Mouse (Mus musculus): ENCODE results near the gene Supt3. TPM values are rescaled to one million over a fixed set of nuclear protein-coding genes. Genes with fewer than 3 reads are reported as not detected.

Supt3 gene
- polyA plus RNA-seq, 1 experiment from 2014 or later, result 6.5 TPM

GRCm38 (mm10) chr17:45081955-45082475 is 305.1 kb downstream of the Supt3 start:
- Histone ChIP-seq H3K4me2 (no peak overlapping the region), H3K36me3 (replicated peaks) (no peaks in the 10 kb centered on the region), H3K9me3 (replicated peaks) (no peaks in the 10 kb centered on the region), H3K4me3 (replicated peaks) (no peak overlapping the region), H3K9ac (no peak overlapping the region), H3K4me1 (replicated peaks) (no peaks in the 10 kb centered on the region), H3K27ac (replicated peaks) (no peak overlapping the region), H3K27me3 (no peaks in the 10 kb centered on the region)
- ATAC-seq (ENCODE audit: insufficient read depth), result no peak
- WGBS (ENCODE audit: insufficient replicate concordance), result 55% methylated on average over 8 of the region's 8 CpGs

DNA sequence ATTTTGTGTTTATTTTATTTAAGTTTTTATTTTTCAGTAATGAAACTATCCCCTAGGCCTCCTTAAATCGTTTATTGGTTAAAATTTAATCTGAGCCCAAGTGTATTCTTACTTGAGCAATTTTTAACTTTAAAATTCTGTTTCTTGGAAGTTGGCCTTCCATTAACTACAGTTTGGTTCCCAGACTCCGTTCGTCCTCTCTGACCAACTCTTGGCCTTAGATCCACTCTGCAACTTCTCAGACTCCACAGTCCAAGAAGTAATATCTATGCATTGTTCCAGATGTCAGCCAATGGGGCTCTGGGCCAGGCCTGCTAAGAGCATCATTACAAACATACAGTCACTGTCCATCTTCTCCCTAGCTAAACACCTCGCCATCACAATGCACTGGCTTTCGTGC is 309.4 kb downstream of the Supt3 start:
- no peaks in the 10 kb centered on the region for H3K27me3 ChIP-seq
- H3K9me3 ChIP-seq (replicated peaks), result no peaks in the 10 kb centered on the region
- no peaks in the 10 kb centered on the region for H3K4me1 ChIP-seq (replicated peaks)
- no peak overlapping the region for H3K4me2 ChIP-seq
- H3K36me3 ChIP-seq (replicated peaks), result no peaks in the 10 kb centered on the region
- ATAC-seq (ENCODE audit: insufficient read depth), result no peak
- H3K27ac ChIP-seq (replicated peaks), result no peak overlapping the region
- 77% methylated on average over 5 of the region's 5 CpGs for WGBS (ENCODE audit: insufficient replicate concordance)
- H3K4me3 ChIP-seq (replicated peaks), result no peak overlapping the region
- no peak overlapping the region for H3K9ac ChIP-seq

DNA sequence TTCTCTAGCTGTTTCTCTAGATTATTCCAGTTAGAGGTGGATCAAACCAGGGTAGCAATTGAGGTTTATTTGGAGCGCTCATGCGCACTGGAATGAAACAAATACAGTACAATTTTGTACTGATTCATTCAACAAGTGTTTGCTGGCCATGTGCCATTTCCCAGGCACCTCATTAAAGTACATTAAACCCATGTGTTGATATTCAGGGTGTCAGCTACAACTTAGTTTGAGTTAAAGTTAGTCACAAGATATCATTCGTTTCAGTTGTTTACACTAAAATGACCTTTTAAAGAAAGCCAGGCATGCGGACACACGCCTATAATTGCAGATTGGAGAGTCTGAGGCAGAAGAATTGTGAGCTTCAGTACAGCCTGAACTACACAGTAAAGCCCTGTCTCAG is 310.1 kb downstream of the Supt3 start:
- no peaks in the 10 kb centered on the region for H3K4me1 ChIP-seq (replicated peaks)
- no peak overlapping the region for H3K4me2 ChIP-seq
- no peak for ATAC-seq (ENCODE audit: insufficient read depth)
- H3K9me3 ChIP-seq (replicated peaks), result no peaks in the 10 kb centered on the region
- no peak overlapping the region for H3K4me3 ChIP-seq (replicated peaks)
- no peak overlapping the region for H3K9ac ChIP-seq
- no peaks in the 10 kb centered on the region for H3K27me3 ChIP-seq
- no peaks in the 10 kb centered on the region for H3K36me3 ChIP-seq (replicated peaks)
- WGBS (ENCODE audit: insufficient replicate concordance), result 74% methylated on average over 5 of the region's 5 CpGs
- no peak overlapping the region for H3K27ac ChIP-seq (replicated peaks)

DNA sequence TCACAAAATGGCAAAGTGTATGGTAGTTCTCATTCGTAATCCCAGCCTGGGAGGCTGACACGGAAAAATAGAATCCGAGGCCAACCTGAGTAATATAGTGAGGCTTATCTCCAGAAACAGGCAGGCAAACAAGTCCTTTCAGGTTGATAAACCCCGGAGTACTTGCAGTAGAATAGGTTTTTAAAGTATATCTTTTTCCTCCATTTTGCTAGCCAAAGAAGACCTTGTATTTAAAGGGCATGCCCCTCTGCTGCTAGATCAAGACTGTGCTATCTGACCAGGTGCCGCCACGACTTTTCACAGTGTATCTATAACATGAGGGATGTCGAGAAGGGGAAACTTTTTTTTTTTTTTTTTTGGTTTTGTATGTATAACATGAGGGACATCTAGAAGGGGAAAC is 324.1 kb downstream of the Supt3 start:
- Histone ChIP-seq H3K4me2 (no peak overlapping the region), H3K4me1 (replicated peaks) (no peaks in the 10 kb centered on the region), H3K9ac (no peak overlapping the region), H3K27me3 (no peaks in the 10 kb centered on the region), H3K9me3 (replicated peaks) (no peaks in the 10 kb centered on the region), H3K27ac (replicated peaks) (no peak overlapping the region), H3K4me3 (replicated peaks) (no peak overlapping the region), H3K36me3 (replicated peaks) (no peaks in the 10 kb centered on the region)
- ATAC-seq (ENCODE audit: insufficient read depth), result peak; percentile 31; the same call in 1 of the 2 replicates
- 23% methylated on average over 7 of the region's 7 CpGs for WGBS (ENCODE audit: insufficient replicate concordance)

DNA sequence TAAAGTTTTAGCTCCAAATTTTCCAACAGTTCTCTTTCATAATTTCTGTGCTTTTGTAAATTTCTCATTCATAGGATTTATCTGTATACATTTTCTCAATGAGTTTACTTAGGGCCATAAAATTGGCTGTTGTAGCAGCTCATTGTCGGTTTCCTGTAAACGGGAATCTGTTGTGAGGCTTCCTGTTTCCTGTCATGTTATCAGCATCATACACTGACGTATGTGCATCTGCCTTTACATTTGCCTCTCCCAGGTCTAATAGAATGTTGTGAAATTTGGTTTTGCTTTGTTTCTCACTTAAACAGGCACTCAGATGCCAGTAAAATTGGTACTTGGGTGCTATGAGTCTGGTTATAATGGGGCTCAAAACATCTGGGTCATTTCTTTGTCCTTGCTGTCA is 338.4 kb downstream of the Supt3 start:
- no peaks in the 10 kb centered on the region for H3K27me3 ChIP-seq
- H3K27ac ChIP-seq (replicated peaks), result no peak overlapping the region
- no peak overlapping the region for H3K4me2 ChIP-seq
- ATAC-seq (ENCODE audit: insufficient read depth), result no peak
- H3K36me3 ChIP-seq (replicated peaks), result no peaks in the 10 kb centered on the region
- no peaks in the 10 kb centered on the region for H3K4me1 ChIP-seq (replicated peaks)
- H3K9ac ChIP-seq, result no peak overlapping the region
- H3K4me3 ChIP-seq (replicated peaks), result no peak overlapping the region
- WGBS (ENCODE audit: insufficient replicate concordance), result 16% methylated on average over 3 of the region's 3 CpGs
- H3K9me3 ChIP-seq (replicated peaks), result no peaks in the 10 kb centered on the region

DNA sequence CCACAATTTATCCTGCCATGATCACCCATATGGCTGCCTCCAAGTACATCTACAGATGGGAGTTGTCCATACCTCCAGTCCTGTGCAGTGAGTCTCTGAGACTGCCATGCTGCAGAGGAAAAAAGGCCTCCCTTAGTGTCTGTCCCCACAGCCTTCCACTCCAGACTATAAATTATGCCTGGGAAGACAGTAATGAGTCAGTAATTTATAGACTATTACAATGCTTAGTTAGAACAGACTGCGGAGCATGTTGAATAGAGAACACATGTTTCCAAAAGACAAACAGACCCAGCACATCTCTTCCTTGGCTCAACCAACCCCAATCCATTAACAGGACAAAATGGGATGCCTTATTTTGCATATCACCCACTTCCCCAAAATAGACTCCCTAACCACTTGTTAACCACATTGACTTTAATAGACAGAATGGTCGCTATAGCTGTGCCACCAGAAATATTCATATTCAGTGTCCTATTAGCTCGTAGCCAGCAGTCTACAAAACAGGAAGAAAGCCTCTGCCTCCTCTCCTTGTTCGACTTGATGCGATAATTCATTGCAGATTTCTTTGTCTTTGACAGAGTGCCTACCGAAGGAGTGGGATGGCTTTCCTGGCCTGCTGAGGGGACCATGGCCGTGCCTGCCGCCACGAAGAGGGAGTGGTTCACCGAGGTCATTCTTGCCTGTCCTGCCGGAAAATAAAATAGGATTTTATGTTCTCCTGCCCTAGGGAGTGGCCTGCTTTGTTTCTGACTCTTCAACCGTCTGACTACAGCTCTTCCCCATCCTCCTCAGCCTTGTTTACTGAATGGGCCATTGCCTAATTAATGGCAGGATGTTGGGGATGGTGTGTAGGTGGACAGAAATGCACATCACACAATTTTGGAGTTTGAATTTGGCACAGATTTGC is 341.9 kb downstream of the Supt3 start:
- WGBS (ENCODE audit: insufficient replicate concordance), result 29% methylated on average over 12 of the region's 12 CpGs
- Histone ChIP-seq H3K4me2 (no peak overlapping the region), H3K4me3 (replicated peaks) (no peak overlapping the region), H3K9me3 (replicated peaks) (no peaks in the 10 kb centered on the region), H3K4me1 (replicated peaks) (no peaks in the 10 kb centered on the region), H3K27me3 (no peaks in the 10 kb centered on the region), H3K9ac (no peak overlapping the region), H3K36me3 (replicated peaks) (no peaks in the 10 kb centered on the region), H3K27ac (replicated peaks) (no peak overlapping the region)
- ATAC-seq (ENCODE audit: insufficient read depth), result no peak

DNA sequence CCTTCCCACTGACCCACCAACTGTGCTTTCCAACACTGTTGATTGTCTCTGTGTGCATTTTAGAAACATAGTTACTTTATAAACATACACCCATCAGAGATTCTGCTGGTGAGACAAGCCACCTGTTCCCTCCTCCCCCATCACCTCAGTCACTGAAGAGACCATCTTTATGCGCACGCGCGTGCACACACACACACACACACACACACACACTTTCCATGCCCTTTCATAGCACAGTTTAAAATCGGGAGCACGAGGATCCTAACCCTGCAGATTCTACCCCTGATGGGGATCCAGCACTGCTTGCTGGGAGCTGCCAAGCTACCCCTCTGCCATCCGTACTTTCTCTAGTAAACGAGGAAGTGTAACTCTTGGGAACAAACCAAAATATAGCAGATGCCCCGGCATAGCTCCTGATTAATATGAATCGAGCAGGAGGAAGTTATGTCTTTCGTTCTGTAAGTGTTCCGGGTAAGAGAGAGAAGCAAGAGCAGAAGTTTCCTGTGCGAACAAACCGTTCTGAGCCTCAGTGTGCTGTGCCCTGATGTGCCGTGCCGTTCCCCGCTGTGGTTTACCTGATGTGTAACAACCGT is 342.8 kb downstream of the Supt3 start:
- Histone ChIP-seq H3K27me3 (no peaks in the 10 kb centered on the region), H3K36me3 (replicated peaks) (no peaks in the 10 kb centered on the region), H3K4me2 (no peak overlapping the region), H3K9me3 (replicated peaks) (no peaks in the 10 kb centered on the region), H3K4me3 (replicated peaks) (no peak overlapping the region), H3K4me1 (replicated peaks) (no peaks in the 10 kb centered on the region), H3K27ac (replicated peaks) (no peak overlapping the region), H3K9ac (no peak overlapping the region)
- 39% methylated on average over 18 of the region's 18 CpGs for WGBS (ENCODE audit: insufficient replicate concordance)
- ATAC-seq (ENCODE audit: insufficient read depth), result no peak

- 79% methylated on average over 3 of the region's 3 CpGs for WGBS (ENCODE audit: insufficient replicate concordance)
These were observed 346.9 kb downstream of the Supt3 start for GRCm38 (mm10) chr17:45123856-45124255.

DNA sequence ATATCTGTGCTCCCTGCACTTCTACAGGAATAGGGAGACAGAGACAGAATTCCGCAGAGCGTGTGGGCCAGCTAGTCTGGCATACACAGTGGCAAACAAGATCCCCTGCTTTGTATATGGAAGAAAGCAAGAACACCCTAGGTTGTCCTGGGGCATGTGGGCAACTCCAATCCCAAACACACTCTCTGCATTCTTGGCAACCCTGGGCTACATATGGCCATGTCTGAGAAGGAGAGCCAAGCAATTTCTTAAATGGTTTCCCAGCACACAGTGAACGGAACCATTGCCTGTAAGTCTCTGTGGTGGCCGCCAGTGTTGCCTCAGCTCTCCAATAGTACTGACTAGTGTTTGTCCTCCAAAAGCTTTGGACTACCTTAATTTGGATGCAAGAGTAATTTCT is 351.7 kb downstream of the Supt3 start:
- Histone ChIP-seq H3K9ac (no peak overlapping the region), H3K4me1 (replicated peaks) (no peaks in the 10 kb centered on the region), H3K9me3 (replicated peaks) (no peaks in the 10 kb centered on the region), H3K27ac (replicated peaks) (no peak overlapping the region), H3K27me3 (no peaks in the 10 kb centered on the region), H3K4me2 (no peak overlapping the region), H3K36me3 (replicated peaks) (no peaks in the 10 kb centered on the region), H3K4me3 (replicated peaks) (no peak overlapping the region)
- ATAC-seq (ENCODE audit: insufficient read depth), result no peak
- WGBS (ENCODE audit: insufficient replicate concordance), result 73% methylated on average over 4 of the region's 4 CpGs

More at GRCm38 (mm10) chr17:45123856-45124255, 346.9 kb downstream of the Supt3 start:
- Histone ChIP-seq H3K4me3 (replicated peaks) (no peak overlapping the region), H3K27ac (replicated peaks) (no peak overlapping the region), H3K36me3 (replicated peaks) (no peaks in the 10 kb centered on the region), H3K9ac (no peak overlapping the region), H3K9me3 (replicated peaks) (no peaks in the 10 kb centered on the region), H3K4me1 (replicated peaks) (no peaks in the 10 kb centered on the region), H3K4me2 (no peak overlapping the region), H3K27me3 (no peaks in the 10 kb centered on the region)
- no peak for ATAC-seq (ENCODE audit: insufficient read depth)

DNA sequence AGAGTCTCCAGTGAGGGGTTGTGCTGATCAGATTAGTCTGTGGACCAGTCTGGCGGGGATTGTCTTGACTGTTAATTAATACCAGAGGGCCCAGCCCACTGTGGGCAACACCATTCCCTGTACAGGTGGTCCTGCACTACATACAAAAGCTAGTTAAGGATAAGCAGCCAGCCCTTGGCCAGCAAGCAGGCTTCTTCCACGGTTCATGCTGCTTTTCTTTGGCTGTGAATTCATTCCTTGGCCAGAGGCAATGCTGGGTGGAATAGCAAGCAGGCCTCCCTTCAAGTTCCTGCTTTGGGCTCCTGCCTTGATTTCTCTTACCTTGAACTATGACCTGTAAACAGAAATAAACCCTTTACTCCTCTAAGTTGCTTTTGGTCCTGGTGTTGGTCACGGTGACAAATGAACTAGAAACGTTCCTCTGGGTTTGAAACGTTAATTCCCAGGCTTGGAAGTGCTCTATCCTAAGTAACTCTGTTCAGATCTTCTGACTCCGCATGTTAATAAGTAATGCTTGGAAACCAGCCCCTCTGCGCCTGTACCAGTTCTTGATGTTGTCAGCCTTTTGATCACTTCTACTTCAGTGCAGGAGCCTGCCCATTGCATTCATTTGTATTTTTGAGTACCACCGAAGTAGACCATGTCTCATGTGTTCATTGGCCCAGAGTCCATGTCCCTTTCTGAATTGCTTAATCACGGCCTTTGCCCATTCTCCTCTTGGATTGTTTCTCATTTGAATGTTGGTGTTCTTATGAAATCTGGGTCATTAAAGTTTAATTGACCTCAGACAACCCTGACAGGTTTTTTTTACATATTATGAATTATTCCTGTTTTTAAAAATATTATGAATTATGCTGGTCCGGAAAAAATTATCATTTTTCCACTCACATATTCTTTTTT is 356.8 kb downstream of the Supt3 start:
- no peak overlapping the region for H3K4me3 ChIP-seq (replicated peaks)
- no peaks in the 10 kb centered on the region for H3K27me3 ChIP-seq
- H3K4me2 ChIP-seq, result no peak overlapping the region
- H3K4me1 ChIP-seq (replicated peaks), result no peaks in the 10 kb centered on the region
- no peaks in the 10 kb centered on the region for H3K9me3 ChIP-seq (replicated peaks)
- ATAC-seq (ENCODE audit: insufficient read depth), result no peak
- H3K27ac ChIP-seq (replicated peaks), result no peak overlapping the region
- WGBS (ENCODE audit: insufficient replicate concordance), result 65% methylated on average over 10 of the region's 10 CpGs
- H3K9ac ChIP-seq, result no peak overlapping the region
- H3K36me3 ChIP-seq (replicated peaks), result no peaks in the 10 kb centered on the region

DNA sequence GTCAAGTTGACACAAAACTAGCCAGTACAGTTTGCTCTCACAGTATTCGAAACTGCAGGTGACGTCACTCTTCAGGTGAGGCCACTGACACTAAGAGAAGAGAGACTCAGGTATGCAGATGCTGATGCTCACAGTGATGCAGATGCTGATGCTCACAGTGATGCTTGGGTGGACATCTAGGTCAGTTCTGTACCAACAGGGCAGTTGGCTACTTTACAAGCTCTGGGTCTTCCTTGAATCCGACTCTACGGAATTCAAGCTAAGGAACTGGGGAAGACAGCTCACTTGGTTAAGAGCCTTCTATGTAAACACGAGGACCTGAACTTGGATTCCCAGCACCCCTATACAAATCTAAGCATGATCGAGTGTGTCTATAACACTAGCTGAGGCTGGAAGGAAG is 359.5 kb downstream of the Supt3 start:
- Histone ChIP-seq H3K27me3 (no peaks in the 10 kb centered on the region), H3K9me3 (replicated peaks) (no peaks in the 10 kb centered on the region), H3K9ac (no peak overlapping the region), H3K4me3 (replicated peaks) (no peak overlapping the region), H3K27ac (replicated peaks) (no peak overlapping the region), H3K36me3 (replicated peaks) (no peaks in the 10 kb centered on the region), H3K4me2 (no peak overlapping the region), H3K4me1 (replicated peaks) (no peaks in the 10 kb centered on the region)
- WGBS (ENCODE audit: insufficient replicate concordance), result 67% methylated on average over 6 of the region's 6 CpGs
- no peak for ATAC-seq (ENCODE audit: insufficient read depth)

All from liver, embryonic 15.5 days (tissue).